Mouse (Mus musculus) Patski (cell line): Measurements from ENCODE around the gene Lrba. TPM values are rescaled to one million over a fixed set of nuclear protein-coding genes. Genes with fewer than 3 reads are reported as not detected.

Experiments
- ATAC-seq: fragments of 100-300 bp; one replicate; pipeline ENCODE4 v1.8.0; 2021
- CTCF ChIA-PET: fragments of 350-600 bp; sonication (Branson Sonifier 250); formaldehyde crosslinking; loops from one replicate; lab custom pipeline; 2022; ENCODE audit warnings: inconsistent platforms; lab: Charles Lee
- POLR2A ChIA-PET: fragments of 350-600 bp; sonication (Branson Sonifier 250); formaldehyde crosslinking; loops from one replicate; lab custom pipeline; 2022; ENCODE audit warnings: antibody characterized with exemption, inconsistent platforms; lab: Charles Lee
- DNase-seq: peaks from one replicate; pipeline ENCODE4 v3.0.0-alpha.2; 2011; ENCODE audit warnings: low read depth, low spot score
- H3K27me3 ChIP-seq: fragments of 371-371 bp; one replicate; pipeline ENCODE4 v1.5.1; 2021
- CTCF ChIP-seq: fragments of 100-300 bp; IDR thresholded peaks from one replicate; pipeline ENCODE4 v1.5.1; 2021
- in situ Hi-C: fragments of 300-500 bp; cut with MboI; formaldehyde crosslinking; loops from 3 replicates; pipeline ENCODE4 v1.11.1; 2018; ENCODE audit warnings: low pct_unique_long_range_greater_than_20kb, mixed read lengths
- polyA plus RNA-seq: library from polyadenylated mRNA; unstranded; gene quantifications from one replicate; pipeline ENCODE4 v1.2.3, GENCODE M21; 2021

Gene Lrba
- polyA plus RNA-seq, 1 experiment from 2014 or later, result 35.1 TPM

DNA sequence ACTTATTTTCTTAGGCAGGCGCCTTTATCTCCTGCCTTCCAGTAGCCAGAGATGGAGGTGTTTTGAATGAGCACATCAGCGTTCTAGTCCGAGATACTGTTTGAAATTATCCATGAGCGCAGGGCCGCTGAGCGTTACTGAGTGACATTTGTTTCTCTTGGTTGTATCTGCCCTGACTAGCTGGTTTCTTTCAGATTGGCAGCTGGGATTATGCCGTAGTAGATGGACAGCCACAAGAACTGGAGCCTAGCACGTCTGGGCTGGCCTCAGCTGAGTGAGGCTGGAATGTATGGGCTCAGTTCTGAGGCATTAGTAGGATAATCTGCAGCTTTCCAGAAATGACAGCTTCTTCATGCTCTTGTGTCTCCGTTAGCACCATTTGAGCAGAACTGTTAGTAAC is 500.6 kb downstream of the Lrba start:
- no peak for DNase-seq
- POLR2A ChIA-PET, result no interaction called here
- no peaks in the 10 kb centered on the region for H3K27me3 ChIP-seq
- no peak for ATAC-seq
- CTCF ChIA-PET, result interaction anchor here (1.1 to 1.6 kb wide), 2 partner anchors 12 to 36 kb away, joined by 3 to 4 read pairs; no protein-coding TSS in a partner anchor
- in situ Hi-C loops, result no loop called here
- TF ChIP-seq CTCF, result no peak

DNA sequence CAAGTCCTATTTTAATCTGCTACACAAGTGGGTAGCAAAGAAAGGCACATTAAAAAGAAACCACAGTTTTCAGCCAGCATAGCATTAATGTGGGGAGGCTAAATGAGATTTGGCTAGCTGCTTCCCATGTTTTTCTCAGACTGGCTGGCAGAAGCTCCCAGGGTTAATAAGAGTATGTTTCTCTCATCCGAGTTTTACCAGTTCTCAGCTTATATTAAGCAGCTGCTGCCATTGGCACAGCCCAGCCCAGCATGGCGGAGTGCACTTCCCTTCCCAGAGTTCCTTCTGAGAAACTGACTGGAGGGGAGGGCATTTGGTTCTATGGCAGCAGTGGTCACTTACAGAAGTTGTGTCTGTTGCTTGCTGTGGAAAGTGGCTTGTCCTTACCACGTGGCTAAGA is 514.4 kb downstream of the Lrba start:
- DNase-seq, result no peak
- POLR2A ChIA-PET, result no interaction called here
- ATAC-seq, result no peak
- H3K27me3 ChIP-seq, result no peaks in the 10 kb centered on the region
- in situ Hi-C loops, result no loop called here
- TF ChIP-seq CTCF, result no peak
- CTCF ChIA-PET, result interaction anchor here (1.1 to 1.6 kb wide), 2 partner anchors 13 to 16 kb away, joined by 3 to 4 read pairs; no protein-coding TSS in a partner anchor

DNA sequence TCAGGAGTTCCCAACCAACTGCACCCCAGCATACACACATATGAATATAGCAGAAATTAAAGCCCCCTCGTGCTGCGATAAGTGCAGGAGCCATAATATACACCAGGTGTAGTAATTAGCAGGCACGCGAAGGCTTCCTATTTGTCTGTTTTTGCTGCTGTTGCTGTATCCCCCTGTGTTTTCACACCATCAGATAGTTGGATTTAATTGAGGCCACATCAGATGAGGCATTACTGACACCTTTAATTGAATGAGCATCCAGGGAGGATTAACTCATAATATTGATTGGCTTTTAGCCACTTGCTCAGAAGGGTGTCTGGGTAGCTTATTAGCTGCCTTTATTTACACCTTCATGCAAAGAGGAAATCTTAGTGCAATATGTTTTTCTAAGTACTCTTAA is 515.3 kb downstream of the Lrba start:
- in situ Hi-C loops, result no loop called here
- POLR2A ChIA-PET, result no interaction called here
- no peak for ATAC-seq
- DNase-seq, result no peak
- CTCF ChIA-PET, result interaction anchor here (1.0 to 1.6 kb wide), 2 partner anchors 15 to 22 kb away, joined by 3 to 4 read pairs; no protein-coding TSS in a partner anchor
- no peaks in the 10 kb centered on the region for H3K27me3 ChIP-seq
- no peak for TF ChIP-seq CTCF

DNA sequence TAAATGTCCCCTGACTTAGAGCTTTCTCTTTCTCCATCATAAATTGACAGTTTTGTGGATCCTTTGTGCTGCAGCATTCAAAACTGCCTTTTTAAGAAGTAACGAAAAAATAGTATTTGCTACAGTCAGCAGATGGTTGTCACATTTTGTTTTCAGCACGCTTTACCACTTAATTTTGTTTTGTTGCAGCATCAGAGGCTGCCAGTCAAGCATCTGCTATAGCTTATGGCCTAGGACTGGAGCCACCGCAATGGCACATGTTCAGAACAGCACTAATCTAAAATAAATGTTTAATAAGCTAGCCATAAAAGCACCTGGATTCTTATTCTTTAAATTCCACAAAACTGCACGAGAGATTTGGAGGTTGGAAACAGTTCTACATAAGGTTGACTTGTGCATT is 520.9 kb downstream of the Lrba start:
- no peak for ATAC-seq
- in situ Hi-C loops, result no loop called here
- ChIA-PET POLR2A (no interaction called here), CTCF (interaction anchor here (1.0 kb wide), 1 partner anchor 19 kb away, joined by 3 read pairs; no protein-coding TSS in a partner anchor)
- TF ChIP-seq CTCF, result no peak
- no peak for DNase-seq
- no peaks in the 10 kb centered on the region for H3K27me3 ChIP-seq

DNA sequence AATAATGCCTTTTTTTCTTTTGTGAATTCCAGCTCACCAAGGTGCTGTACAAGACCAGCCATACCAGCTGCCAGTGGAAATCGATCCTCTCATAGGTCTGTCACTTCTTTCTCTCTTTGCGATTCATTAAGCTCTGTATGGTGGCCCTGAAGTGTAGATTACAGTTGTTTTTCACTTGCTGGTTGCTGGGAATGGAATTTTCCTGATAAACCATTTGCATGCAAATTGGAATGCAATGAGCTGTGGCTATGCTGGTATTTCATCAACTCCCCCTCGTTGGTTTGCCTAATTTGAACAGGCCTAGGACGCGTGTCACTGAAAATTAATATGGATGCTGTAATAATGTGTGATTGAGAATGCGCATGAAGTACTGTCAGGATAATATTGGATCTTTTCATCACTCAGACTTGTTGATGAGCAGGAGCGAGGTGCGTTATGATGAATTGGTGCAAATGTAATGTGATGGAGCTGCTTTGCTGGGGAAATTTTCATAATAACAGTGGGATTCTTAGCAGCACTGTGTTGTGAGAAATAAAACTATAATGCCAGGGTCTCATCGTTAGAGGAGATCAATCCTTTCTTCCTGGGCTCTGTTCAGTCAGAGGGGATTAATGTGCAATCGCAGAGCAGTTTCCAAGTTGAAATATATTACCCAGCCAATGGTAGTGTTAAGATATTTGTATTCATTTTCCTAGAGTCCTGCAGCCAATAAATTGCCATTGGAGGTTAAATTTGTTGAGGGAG is 521.5 kb downstream of the Lrba start:
- in situ Hi-C loops, result no loop called here
- H3K27me3 ChIP-seq, result no peaks in the 10 kb centered on the region
- ChIA-PET CTCF (interaction anchor here (1.0 kb wide), 1 partner anchor 20 kb away, joined by 3 read pairs; no protein-coding TSS in a partner anchor), POLR2A (no interaction called here)
- no peak for TF ChIP-seq CTCF
- no peak for ATAC-seq
- DNase-seq, result no peak

DNA sequence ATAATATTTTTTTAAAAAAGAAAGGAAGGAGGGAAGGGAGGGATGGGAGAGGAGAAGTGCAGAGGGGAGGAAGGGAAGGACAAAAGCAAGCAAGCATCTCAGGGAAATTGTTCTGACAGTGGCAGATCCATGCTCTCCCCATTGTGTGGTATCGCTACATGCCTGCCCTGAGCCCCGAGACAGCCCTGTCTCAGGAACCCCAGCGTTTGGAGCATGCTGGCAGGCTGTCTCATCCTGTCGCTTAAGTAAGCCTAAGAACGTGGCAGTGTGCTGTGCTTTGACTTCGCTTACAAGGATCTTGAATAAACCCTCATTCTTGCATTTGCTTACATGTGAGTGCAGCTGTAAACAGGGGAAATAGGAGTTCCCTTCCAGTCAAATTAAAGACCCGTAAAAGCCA is 526.2 kb downstream of the Lrba start:
- POLR2A ChIA-PET, result no interaction called here
- CTCF ChIA-PET, result interaction anchor here (0.7 kb wide), 1 partner anchor 11 kb away, joined by 3 read pairs; no protein-coding TSS in a partner anchor
- in situ Hi-C loops, result no loop called here
- no peaks in the 10 kb centered on the region for H3K27me3 ChIP-seq
- DNase-seq, result no peak
- no peak for TF ChIP-seq CTCF
- no peak for ATAC-seq

DNA sequence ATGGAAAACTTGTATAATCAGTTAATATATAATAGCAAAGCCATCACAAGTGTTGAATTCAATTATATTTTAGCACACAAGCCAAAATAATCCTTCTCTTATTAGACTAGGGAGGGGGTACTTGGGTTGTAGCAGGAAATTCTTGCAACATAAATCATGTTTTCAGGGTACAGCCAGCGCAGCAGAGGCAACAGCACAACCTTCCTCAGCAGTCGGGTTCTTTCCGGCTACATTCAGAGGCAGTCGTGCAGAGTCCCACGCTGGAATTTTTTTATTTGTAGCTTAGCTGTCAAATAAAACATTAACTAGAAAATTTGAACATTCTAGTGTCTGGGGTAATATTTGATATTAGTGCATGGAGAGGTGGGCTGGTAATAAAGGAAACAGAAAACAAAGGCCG is 529.7 kb downstream of the Lrba start:
- DNase-seq, result peak; percentile 12
- in situ Hi-C loops, result no loop called here

DNA sequence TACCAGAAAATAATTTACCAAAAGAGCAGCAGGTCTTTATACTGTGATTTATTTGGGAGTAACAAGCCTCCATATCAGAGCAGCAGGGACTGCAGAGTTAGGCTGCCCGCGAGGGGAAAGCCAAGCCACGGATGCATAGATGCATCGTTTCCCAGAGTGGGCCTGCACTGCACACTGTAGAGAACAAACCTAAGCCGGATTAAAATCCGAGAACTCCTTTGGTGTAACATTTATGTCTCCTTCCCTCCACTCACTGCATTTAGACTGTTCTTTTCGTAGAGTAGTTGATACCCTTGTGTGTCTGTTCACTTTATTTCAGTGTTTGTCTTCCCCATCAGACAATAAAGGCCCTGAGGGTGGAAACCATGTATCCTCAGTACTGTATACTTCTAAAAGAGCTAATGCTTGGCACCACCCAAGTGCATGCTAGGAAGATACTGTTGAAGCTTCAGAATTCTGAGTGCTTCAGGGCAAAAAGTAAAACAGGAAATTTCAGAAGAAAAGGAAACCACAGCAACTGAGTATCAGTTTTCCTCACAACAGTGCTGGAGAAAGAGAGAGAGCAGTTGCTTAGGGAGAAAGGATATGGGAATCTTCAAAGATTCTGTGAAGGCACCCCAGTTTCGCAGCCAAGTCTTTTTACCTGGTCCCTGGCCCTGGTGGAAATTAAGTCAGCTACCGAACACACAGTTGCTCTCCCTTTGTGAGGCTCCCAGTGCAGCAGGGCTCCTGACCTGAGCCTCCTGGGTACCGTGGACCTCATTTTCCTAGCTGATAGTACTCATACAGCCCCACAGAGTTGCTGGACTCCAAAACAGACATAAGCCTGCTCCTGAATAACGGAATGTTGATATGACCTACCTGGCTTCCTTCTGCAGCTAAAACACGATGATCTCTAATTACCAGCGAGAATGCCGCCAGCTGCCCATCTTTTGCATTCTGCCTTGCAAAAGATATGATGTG is 530.4 kb downstream of the Lrba start:
- no peaks in the 10 kb centered on the region for H3K27me3 ChIP-seq
- ATAC-seq (peak; percentile 39), DNase-seq (no peak)
- in situ Hi-C loops, result no loop called here
- no peak for TF ChIP-seq CTCF
- CTCF ChIA-PET, result interaction anchor here (1.1 kb wide), 1 partner anchor 16 kb away, joined by 4 read pairs; no protein-coding TSS in a partner anchor
- POLR2A ChIA-PET, result no interaction called here

More for the DNA sequence above, 529.7 kb downstream of the Lrba start:
- POLR2A ChIA-PET, result no interaction called here
- CTCF ChIA-PET, result interaction anchor here (1.1 to 1.2 kb wide), 2 partner anchors 11 to 15 kb away, joined by 4 read pairs; no protein-coding TSS in a partner anchor
- peak; percentile 54 for ATAC-seq
- H3K27me3 ChIP-seq, result no peaks in the 10 kb centered on the region
- TF ChIP-seq CTCF, result no peak

DNA sequence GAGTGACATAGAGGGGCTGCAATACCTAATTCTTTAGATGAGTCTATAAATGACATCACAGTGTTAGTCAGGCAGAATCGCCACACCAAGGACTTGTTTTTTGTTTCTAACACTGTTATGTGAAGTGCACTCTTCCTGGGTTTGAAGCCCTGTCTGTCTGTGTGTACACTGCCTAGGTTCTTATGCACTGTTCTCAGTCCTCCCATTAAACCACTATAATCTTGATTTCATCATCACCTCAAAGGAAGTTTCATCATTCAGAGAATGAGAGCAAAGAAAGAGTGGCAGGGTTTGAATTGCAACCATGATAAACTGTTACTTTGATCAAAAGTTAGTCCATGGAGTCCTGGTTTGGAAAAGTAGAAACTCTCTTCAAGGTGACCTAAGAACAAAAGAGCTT is 532.1 kb downstream of the Lrba start:
- DNase-seq (no peak), ATAC-seq (no peak)
- POLR2A ChIA-PET, result no interaction called here
- CTCF ChIA-PET, result interaction anchor here (2.1 kb wide), 1 partner anchor 429 kb away, joined by 6 read pairs; no protein-coding TSS in a partner anchor
- in situ Hi-C loops, result no loop called here
- TF ChIP-seq CTCF, result no peak
- no peaks in the 10 kb centered on the region for H3K27me3 ChIP-seq

DNA sequence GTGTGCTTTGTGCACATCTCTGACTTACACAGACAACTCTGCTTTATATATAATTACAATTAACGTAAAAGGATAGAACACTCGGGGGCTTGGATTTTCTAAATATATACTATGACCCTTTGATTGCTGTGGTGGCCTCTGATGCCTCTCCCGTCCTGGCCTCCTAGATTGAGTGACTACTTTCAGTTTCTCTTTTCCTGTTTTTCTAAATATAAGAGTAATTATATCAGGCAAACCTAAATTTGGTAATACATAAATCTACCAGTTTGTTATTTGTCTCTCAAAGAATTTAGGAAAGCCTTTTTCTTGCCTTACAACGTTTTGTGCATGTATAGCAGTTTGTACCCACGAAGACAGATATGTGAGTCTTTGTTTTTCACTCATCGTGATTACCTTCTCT is 534.2 kb downstream of the Lrba start:
- in situ Hi-C loops, result no loop called here
- DNase-seq (no peak), ATAC-seq (no peak)
- CTCF ChIA-PET, result interaction anchor here (1.1 to 2.1 kb wide), 2 partner anchors 13 to 432 kb away, joined by 5 to 6 read pairs; no protein-coding TSS in a partner anchor
- no peak for TF ChIP-seq CTCF
- POLR2A ChIA-PET, result no interaction called here
- no peaks in the 10 kb centered on the region for H3K27me3 ChIP-seq
